Mouse (Mus musculus): ENCODE measurements around the gene Tspear.

GRCm38 (mm10) chr10:77753448-77753847 is 67.1 kb downstream of the Tspear start:
- no peak for TF ChIP-seq CTCF (IDR thresholded peaks at IDR 0.05; ENCODE audit: low read depth, low read length)
- TF ChIP-seq POLR2A (IDR thresholded peaks at IDR 0.05; ENCODE audit: extremely low read depth, insufficient read depth, low read length), result no peak
